Mouse (Mus musculus): Measurements from ENCODE around the gene Phactr2. TPM values are rescaled to one million over a fixed set of nuclear protein-coding genes. Genes with fewer than 3 reads are reported as not detected.

Gene Phactr2
- total RNA-seq, 4 experiments from 2014 or later: 14.0 to 17.5 (median 16.3) TPM

DNA sequence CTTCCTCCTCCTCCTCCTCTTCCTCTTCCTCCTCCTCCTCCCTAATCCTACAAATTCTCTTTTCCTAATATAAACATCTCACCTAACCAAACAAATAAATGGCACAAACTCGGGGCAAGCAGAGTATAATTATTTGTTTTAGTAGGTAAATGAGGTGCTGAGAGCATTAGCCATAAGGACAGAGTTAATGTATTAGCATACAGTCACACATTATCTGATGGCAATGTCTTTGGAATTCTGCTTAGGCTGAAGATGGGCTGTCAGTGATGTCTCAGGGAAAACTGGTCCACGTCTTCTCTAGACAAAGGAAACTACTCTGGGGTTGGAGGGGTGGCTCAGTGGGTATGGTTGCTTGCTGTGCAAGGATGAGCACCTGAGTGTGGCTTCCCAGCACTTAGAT, 302.8 kb downstream of the Phactr2 start:
- no peak for DNase-seq (ENCODE audit: low spot score in 2 of 2)

DNA sequence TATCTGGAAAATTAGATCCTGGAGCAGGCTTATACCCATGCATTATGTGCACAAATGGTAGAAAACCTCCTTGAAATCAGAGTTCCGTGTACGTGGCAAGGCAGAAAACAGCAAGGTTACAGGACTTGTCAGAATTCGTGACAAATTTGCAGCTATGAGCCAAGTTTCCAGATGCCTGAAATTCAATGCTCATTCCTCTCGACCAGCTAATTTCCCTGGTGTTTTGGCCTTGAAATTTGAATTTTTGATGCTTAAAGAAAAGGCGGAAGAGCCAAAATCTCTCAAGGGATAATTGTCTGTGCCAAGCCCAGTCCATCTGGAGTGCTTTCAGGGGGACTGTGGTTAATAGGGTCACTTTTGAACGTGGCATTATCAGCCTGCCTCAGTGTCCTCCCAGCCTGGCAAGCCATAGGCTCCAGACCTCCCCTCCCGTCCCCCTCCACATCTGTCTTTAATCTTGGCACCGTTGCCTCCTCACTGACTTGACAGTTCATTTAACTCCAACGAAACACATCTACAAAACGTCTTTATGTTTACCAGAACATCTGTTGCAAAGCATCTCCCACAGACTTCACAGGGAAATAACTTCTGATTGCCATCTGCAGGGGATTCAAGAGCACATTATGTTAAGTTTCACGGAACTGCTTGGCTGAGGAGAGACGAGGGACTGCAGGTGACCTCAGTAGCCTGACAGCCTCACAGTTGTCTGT, 303.3 kb downstream of the Phactr2 start:
- DNase-seq (ENCODE audit: low spot score in 2 of 2): no peak

DNA sequence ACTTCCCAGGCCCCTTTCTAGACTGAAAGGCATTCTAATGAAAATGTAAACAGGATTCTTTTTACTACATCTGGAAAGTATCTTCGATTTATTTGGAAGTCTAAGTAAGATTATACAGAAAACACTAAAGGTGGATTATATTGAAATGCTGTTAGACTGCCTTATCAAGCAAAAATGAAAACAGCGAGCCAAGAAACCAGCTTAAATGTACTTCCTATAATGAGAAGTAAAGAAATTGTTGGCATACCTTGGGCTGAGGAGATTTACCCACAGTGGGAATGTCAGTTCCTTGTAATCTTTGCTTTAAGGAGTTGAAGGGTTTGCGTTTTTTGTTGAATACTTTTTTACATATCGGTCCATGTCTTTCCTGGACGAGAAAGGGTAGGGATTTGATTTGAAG, 305.8 kb downstream of the Phactr2 start:
- no peak for DNase-seq (ENCODE audit: low spot score in 2 of 2)

- DNase-seq (ENCODE audit: low spot score in 2 of 2): no peak
Observed at GRCm38 (mm10) chr10:13162031-13162430, 312.2 kb downstream of the Phactr2 start.

DNA sequence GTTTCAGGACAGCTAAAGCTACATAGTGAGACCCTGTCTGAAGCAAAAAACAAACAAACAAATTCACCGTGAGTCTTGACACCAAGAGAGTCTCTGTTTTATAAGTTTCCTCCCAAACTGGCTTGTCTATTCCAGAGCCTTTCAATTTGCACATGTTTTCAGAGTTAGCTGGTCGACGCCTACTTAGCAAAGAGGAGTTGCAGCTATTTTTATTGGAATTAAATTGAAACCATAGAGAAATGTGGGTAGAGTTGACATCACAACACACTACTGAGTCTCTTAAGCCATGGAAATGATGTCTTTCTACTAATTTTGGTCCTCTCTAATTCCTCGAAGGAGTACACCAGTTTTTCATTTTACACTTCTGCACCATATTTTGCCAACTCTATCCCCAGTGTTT, 313.3 kb downstream of the Phactr2 start:
- no peak for DNase-seq (ENCODE audit: low spot score in 2 of 2)

Other genes with a start within 250 kb of the Phactr2 start
- 10 to 100 TPM; 12.2 to 15.0 (median 13.2) TPM for gene Fuca2, start 25.1 kb upstream of the Phactr2 start, total RNA-seq (2022)
- gene Adat2, start 78.5 kb upstream of the Phactr2 start, total RNA-seq (2022): 1 to 10 TPM; 2.9 to 3.4 (median 3.2) TPM
- 1 to 10 TPM; 8.5 to 9.7 (median 8.9) TPM for gene Pex3, start 78.7 kb upstream of the Phactr2 start, total RNA-seq (2022)